Mouse (Mus musculus) G1E (cell line): Measurements from ENCODE around the gene Vegfb. TPM values are rescaled to one million over a fixed set of nuclear protein-coding genes. Genes with fewer than 3 reads are reported as not detected.

Experiments
- ATAC-seq: 2 replicates; pipeline ENCODE4 v1.8.0; 2016; ENCODE audit warnings: mild to moderate bottlenecking; ENCODE audit not compliant: insufficient number of reproducible peaks, poor library complexity, low FRiP score, severe bottlenecking; ENCODE audit errors: extremely low read depth
- DNase-seq: peaks from one replicate; pipeline ENCODE4 v3.0.0; 2012; ENCODE audit warnings: low spot score
- H3K27me3 ChIP-seq: 2 replicates; pipeline ENCODE4 v1.6.1; 2012; ENCODE audit warnings: mild to moderate bottlenecking, low read length, inconsistent platforms; ENCODE audit not compliant: insufficient read depth
- H3K36me3 ChIP-seq: replicated peaks from 2 replicates; pipeline ENCODE3; 2012; ENCODE audit warnings: mild to moderate bottlenecking, inconsistent platforms
- H3K4me1 ChIP-seq: 2 replicates; pipeline ENCODE4 v1.6.1; 2012; ENCODE audit warnings: low read depth, low read length, inconsistent platforms, mixed read lengths; ENCODE audit not compliant: insufficient read depth
- H3K4me3 ChIP-seq: 2 replicates; pipeline ENCODE4 v1.5.1; 2012; ENCODE audit warnings: low read depth, mild to moderate bottlenecking, inconsistent platforms, low read length, moderate library complexity, mixed read lengths
- H3K9me3 ChIP-seq: replicated peaks from 2 replicates; pipeline ENCODE4 v1.6.1; 2012; ENCODE audit warnings: inconsistent platforms
- CTCF ChIP-seq: IDR thresholded peaks from 2 replicates; pipeline ENCODE4 v1.5.1; 2012; ENCODE audit warnings: low read depth, low read length, inconsistent platforms, mixed read lengths
- GATA1 ChIP-seq: IDR thresholded peaks from 2 replicates; pipeline ENCODE4 v1.6.1; 2012; ENCODE audit warnings: borderline replicate concordance, low read length, inconsistent platforms, mixed read lengths
- GATA2 ChIP-seq: IDR thresholded peaks from 2 replicates; pipeline ENCODE4 v1.6.1; 2012; ENCODE audit warnings: low read depth, low read length, inconsistent platforms, borderline replicate concordance
- POLR2AphosphoS5 ChIP-seq: IDR thresholded peaks from 2 replicates; pipeline ENCODE4 v1.6.1; 2012; ENCODE audit warnings: low read depth, low read length, inconsistent platforms; ENCODE audit not compliant: insufficient replicate concordance
- TAL1 ChIP-seq: conservative IDR thresholded peaks from 2 replicates; pipeline ENCODE4 v1.6.1; 2012; ENCODE audit warnings: low read depth, low read length, inconsistent platforms, mixed read lengths
- polyA plus RNA-seq: library from polyadenylated mRNA; stranded (reverse); fragments of >175 nt; gene quantifications from 2 replicates; pipeline ENCODE4 v1.2.3, GENCODE M21; 2012
- total RNA-seq, 2 experiments: library from RNA; stranded (forward) in 1 of 2; stranded (reverse) in 1 of 2; fragments of 200-1000 nt in 1 of 2; fragments of >200 nt in 1 of 2; fragmentation: Nextera tagmentation in 1 of 2; gene quantifications; 2 replicates each; pipeline ENCODE4 v1.2.3; 2014 to 2017

Vegfb gene
- total and polyA plus RNA-seq, 3 experiments, result 20.2 to 92.6 (median 29.6) TPM

DNA sequence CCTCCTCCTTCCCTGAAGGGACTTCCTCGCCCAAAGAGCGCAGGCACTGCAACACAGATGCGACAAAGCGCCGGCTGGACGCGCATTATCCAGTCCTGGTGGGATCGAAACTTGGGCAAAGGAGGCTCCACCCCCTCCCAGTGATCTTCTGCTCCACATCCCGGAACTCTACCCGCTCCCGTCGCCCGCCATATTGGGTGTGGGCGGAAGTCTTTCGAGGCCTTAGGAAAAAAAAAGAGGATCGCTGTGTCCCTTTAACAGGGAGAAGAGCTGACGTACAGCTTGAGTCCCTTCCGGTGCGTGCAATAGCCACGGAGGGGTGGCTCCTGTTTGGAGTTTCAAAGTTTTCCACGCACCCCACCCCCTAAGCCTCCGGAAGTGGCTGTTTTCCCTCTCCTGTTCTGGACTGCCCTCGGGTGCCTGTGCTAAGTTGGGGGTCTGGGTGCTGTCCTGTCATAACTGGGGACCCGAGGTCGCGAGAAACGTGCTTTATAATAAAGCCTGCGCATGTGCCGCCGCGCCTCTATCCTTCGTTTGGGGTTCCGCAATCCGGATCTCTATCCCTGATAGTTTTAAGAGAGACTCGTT is 36.0 kb downstream of the Vegfb start:
- ATAC-seq, result peak; percentile 71
- no peaks in the 10 kb centered on the region for H3K27me3 ChIP-seq
- peak; percentile 85 for DNase-seq
- H3K4me1 ChIP-seq, result peaks cover 62% of the 10 kb centered on the region
- peak overlapping the region; percentile 80 for H3K4me3 ChIP-seq
- peaks cover 72% of the 10 kb centered on the region for H3K36me3 ChIP-seq
- no peaks in the 10 kb centered on the region for H3K9me3 ChIP-seq
- no peak for TF ChIP-seq CTCF
- TF ChIP-seq GATA1, result no peak
- TF ChIP-seq POLR2AphosphoS5, result no peak; the same call in 1 of the 2 replicates
- no peak for TF ChIP-seq GATA2
- no peak for TF ChIP-seq TAL1

DNA sequence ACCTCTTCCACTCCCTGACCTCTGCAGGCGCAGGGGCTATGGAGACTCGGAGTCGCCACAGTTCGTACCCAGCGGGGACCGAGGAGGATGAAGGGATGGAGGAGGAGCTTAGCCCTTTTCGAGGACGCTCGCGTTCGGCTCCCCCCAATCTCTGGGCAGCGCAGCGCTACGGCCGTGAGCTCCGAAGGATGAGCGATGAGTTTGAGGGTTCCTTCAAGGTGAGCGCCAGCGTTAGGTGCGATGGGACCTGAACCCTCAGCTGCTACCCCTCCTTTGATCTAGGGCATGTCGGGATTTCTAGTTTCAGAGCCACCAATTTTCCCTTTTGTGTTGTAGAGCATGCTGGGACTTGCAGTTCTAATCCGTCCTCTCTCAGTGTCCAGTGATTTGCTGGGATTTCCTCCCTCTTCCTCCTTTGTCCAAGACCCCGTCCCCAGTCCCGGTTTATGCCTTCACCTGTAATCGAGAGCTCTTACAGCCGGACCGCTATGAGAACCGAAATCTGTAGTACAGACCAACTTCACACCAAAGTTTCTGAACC is 36.8 kb downstream of the Vegfb start:
- TF ChIP-seq POLR2AphosphoS5 (no peak; the same call in 1 of the 2 replicates), TAL1 (no peak), CTCF (no peak), GATA2 (no peak), GATA1 (no peak)
- peaks cover 69% of the 10 kb centered on the region for H3K4me1 ChIP-seq
- H3K36me3 ChIP-seq, result peaks cover 72% of the 10 kb centered on the region
- H3K9me3 ChIP-seq, result no peaks in the 10 kb centered on the region
- DNase-seq, result peak; percentile 26
- ATAC-seq, result no peak
- peak overlapping the region; percentile 80 for H3K4me3 ChIP-seq
- no peaks in the 10 kb centered on the region for H3K27me3 ChIP-seq

DNA sequence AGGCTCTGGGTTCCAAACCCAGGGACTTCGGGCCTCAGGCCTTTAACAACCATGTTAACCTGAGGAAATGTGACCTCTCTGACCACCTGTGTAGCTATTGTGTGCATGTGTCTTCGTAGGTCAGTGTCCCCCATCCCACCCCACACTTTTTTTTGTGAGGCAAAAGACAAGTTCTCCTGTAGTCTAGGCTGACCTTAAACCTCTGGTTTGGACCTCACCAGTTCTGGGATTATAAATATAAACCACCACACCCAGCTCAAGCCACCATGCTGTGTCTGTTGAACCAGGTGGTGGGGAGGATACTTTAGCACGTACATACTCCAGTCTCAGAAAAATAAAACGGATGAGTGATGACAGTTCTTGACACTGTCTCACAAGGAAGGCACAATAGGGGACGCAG is 37.5 kb downstream of the Vegfb start:
- no peaks in the 10 kb centered on the region for H3K9me3 ChIP-seq
- H3K4me3 ChIP-seq, result no peak overlapping the region; the same call in 1 of the 2 replicates
- peaks cover 69% of the 10 kb centered on the region for H3K4me1 ChIP-seq
- TF ChIP-seq GATA2, result no peak
- no peak for TF ChIP-seq GATA1
- TF ChIP-seq CTCF, result no peak
- TF ChIP-seq TAL1, result no peak
- no peak for TF ChIP-seq POLR2AphosphoS5
- ATAC-seq (no peak), DNase-seq (no peak)
- peaks cover 72% of the 10 kb centered on the region for H3K36me3 ChIP-seq
- no peaks in the 10 kb centered on the region for H3K27me3 ChIP-seq

DNA sequence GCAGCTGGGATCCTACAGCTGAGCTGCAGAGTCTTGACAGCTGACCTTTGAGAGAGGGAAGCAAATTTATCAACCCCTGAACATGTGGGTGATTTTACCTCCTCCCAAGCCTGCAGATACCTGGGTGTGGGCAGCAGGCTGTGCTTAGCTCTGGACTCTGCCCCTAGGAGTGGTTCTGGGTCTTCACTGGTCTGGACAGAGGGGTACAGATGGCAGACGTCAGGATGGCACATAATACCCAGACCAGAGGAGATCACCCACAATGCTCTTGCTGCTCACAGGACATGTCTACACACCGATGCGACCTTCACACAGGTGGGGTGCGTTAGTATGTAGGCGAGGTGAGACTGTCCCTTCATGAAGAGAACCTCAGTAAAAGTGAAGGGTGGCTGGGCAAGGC is 37.9 kb downstream of the Vegfb start:
- H3K27me3 ChIP-seq, result no peaks in the 10 kb centered on the region
- H3K4me1 ChIP-seq, result peaks cover 69% of the 10 kb centered on the region
- peaks cover 69% of the 10 kb centered on the region for H3K36me3 ChIP-seq
- ATAC-seq (no peak), DNase-seq (no peak)
- no peak overlapping the region for H3K4me3 ChIP-seq
- H3K9me3 ChIP-seq, result no peaks in the 10 kb centered on the region
- TF ChIP-seq GATA1, result no peak
- TF ChIP-seq GATA2, result no peak
- no peak for TF ChIP-seq POLR2AphosphoS5
- TF ChIP-seq TAL1, result no peak
- TF ChIP-seq CTCF, result no peak

DNA sequence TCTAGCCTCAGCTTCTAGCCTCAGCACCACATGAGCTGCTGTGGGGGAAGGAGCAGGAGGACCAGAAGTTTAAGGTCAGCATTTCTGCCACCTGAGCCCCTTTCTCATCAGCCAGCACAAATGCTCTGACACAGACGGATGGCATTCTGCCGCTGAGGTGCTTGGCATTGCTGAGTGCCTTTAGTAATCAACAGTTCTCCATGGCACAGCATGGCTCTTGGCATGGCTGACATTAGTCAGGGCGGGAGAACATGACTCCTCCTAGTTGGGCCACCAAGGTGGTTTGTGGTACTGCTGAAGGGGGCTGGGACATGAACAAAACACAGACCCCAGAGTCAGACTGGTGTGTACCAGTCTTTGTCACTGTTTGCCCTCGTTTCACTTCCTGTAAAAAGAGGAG is 39.3 kb downstream of the Vegfb start:
- no peak for TF ChIP-seq GATA1
- TF ChIP-seq GATA2, result no peak
- TF ChIP-seq TAL1, result no peak
- TF ChIP-seq POLR2AphosphoS5, result no peak
- no peak for TF ChIP-seq CTCF
- no peak for DNase-seq
- peaks cover 68% of the 10 kb centered on the region for H3K4me1 ChIP-seq
- no peaks in the 10 kb centered on the region for H3K9me3 ChIP-seq
- ATAC-seq, result no peak
- H3K27me3 ChIP-seq, result no peaks in the 10 kb centered on the region
- H3K4me3 ChIP-seq, result no peak overlapping the region
- H3K36me3 ChIP-seq, result peaks cover 63% of the 10 kb centered on the region

DNA sequence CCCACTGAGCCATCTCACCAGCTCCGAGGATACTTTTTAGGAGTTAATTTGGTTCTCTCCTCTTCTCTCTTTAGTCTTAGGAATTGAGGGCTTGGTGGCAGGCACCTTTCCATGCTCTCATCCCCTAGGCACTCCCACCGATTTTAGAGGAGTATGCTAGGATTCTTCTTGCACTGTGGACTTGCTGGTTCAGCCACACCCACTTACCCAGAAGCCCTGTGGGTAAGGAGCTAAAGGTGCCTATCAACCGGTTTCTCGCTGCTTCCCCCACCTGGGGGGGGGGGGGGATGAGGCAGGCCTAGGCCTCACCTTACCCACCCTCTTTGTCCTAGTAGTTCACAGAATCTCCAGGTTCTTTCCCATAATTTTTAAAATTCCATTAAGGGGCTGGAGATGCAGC is 39.7 kb downstream of the Vegfb start:
- ATAC-seq (no peak), DNase-seq (no peak)
- Histone ChIP-seq H3K27me3 (no peaks in the 10 kb centered on the region), H3K4me3 (no peak overlapping the region), H3K36me3 (peaks cover 59% of the 10 kb centered on the region), H3K9me3 (no peaks in the 10 kb centered on the region), H3K4me1 (peaks cover 67% of the 10 kb centered on the region)
- TF ChIP-seq POLR2AphosphoS5 (no peak), CTCF (no peak), GATA2 (no peak), GATA1 (no peak), TAL1 (no peak)
